Mouse (Mus musculus): ENCODE data around the gene Maz. TPM values are rescaled to one million over a fixed set of nuclear protein-coding genes. Genes with fewer than 3 reads are reported as not detected.

Gene Maz
- polyA plus RNA-seq, 1 experiment, result 23.3 TPM

DNA sequence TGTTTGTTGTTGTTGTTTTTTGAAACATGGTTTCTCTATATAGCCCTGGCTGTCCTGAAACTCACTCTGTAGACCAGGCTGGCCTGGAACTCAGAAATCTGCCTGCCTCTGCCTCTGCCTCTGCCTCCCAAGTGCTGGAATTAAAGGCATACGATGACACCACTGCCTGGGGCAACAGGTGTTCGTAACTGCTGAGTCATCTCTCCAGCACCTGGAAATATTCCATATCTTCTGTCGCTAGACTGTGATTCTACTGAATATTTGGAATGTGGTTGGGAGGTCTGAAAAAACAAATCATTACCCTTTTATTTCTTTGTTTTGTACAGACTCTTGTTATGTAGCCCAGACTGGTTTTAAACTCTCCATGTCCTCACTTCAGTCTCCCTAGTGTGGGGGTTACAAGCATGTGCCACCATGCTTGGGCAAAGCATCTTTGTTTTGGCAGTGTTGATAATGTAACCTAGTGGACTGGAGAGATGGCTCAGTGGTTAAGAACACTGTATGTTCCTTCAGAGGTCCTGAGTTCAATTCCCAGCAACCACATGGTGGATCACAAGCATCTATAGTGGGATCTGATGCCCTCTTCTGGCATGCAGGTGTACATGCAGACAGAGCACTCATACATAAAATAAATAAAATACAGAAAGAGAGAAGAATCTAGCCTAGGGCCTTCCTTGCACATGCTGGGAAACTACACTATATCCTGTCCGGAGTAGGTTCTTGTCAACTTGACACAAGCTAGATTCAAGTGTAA, 22.5 kb downstream of the Maz start:
- H3K27ac ChIP-seq (replicated peaks; ENCODE audit: low read depth, low read length), result no peak overlapping the region
- no peak overlapping the region for H3K4me3 ChIP-seq (ENCODE audit: insufficient read depth, low read depth, low read length)
- H3K4me1 ChIP-seq (ENCODE audit: control insufficient read depth, insufficient read depth, insufficient read length, low read length), result peaks cover 15% of the 10 kb centered on the region

GRCm38 (mm10) chr7:127003620-127004019, 23.2 kb downstream of the Maz start:
- H3K27ac ChIP-seq (replicated peaks; ENCODE audit: low read depth, low read length), result no peak overlapping the region
- peaks cover 8% of the 10 kb centered on the region for H3K4me1 ChIP-seq (ENCODE audit: control insufficient read depth, insufficient read depth, insufficient read length, low read length)
- no peak overlapping the region for H3K4me3 ChIP-seq (ENCODE audit: insufficient read depth, low read depth, low read length)

GRCm38 (mm10) chr7:126999568-126999967, 27.3 kb downstream of the Maz start:
- no peak overlapping the region for H3K27ac ChIP-seq (replicated peaks; ENCODE audit: low read depth, low read length)
- no peaks in the 10 kb centered on the region for H3K4me1 ChIP-seq (ENCODE audit: control insufficient read depth, insufficient read depth, insufficient read length, low read length)
- no peak overlapping the region for H3K4me3 ChIP-seq (ENCODE audit: insufficient read depth, low read depth, low read length)

- Histone ChIP-seq H3K27ac (replicated peaks; ENCODE audit: low read depth, low read length) (no peak overlapping the region), H3K4me3 (ENCODE audit: insufficient read depth, low read depth, low read length) (no peak overlapping the region), H3K4me1 (ENCODE audit: control insufficient read depth, insufficient read depth, insufficient read length, low read length) (no peaks in the 10 kb centered on the region)
Observed at GRCm38 (mm10) chr7:126996449-126996848, 30.4 kb downstream of the Maz start.

DNA sequence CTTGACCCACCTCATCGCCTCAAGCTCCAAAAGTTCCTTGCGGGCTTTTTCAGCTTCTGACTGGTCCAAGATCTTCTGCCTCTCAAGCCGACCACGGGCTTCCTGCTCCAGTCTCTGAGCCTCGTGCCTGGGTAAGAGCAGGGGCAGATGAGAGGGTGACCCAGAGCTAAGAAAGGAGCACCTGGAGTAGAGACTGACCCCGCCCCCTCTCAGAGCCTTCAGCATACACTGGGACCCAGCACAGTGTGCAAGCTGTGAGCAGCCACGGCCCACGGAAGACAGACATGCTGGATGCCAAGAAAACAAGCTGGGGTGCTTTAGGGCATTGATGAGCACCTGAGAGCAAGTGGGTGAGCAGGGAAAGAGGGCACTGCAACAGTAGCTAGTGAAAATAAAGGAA, 38.0 kb downstream of the Maz start:
- H3K4me1 ChIP-seq (ENCODE audit: control insufficient read depth, insufficient read depth, insufficient read length, low read length), result no peaks in the 10 kb centered on the region
- no peak overlapping the region for H3K4me3 ChIP-seq (ENCODE audit: insufficient read depth, low read depth, low read length)
- no peak overlapping the region for H3K27ac ChIP-seq (replicated peaks; ENCODE audit: low read depth, low read length)

DNA sequence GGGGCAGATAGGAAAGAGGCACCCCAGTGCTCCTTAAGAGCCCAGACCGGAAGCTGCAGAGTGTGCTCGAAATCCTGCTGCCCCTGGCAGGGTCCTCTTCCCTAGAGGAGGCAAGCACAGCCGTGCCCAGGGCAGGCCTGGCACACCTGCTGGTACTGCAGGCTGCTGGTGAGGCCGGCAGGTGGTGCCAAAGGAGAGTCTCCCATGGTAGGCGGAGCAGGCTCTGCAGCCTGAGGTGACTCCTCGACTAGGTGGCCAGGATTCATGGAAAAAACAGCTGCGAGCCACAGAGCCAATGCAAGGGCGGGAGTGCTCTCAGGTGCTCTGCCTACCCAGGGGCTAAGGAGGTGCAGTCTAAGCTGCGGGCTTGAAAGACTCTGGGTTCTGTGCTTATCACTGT, 40.5 kb downstream of the Maz start:
- Histone ChIP-seq H3K4me3 (ENCODE audit: insufficient read depth, low read depth, low read length) (no peak overlapping the region), H3K27ac (replicated peaks; ENCODE audit: low read depth, low read length) (no peak overlapping the region), H3K4me1 (ENCODE audit: control insufficient read depth, insufficient read depth, insufficient read length, low read length) (no peaks in the 10 kb centered on the region)

GRCm38 (mm10) chr7:126984667-126985444, 42.0 kb downstream of the Maz start:
- Histone ChIP-seq H3K4me1 (ENCODE audit: control insufficient read depth, insufficient read depth, insufficient read length, low read length) (no peaks in the 10 kb centered on the region), H3K4me3 (ENCODE audit: insufficient read depth, low read depth, low read length) (no peak overlapping the region), H3K27ac (replicated peaks; ENCODE audit: low read depth, low read length) (no peak overlapping the region)

DNA sequence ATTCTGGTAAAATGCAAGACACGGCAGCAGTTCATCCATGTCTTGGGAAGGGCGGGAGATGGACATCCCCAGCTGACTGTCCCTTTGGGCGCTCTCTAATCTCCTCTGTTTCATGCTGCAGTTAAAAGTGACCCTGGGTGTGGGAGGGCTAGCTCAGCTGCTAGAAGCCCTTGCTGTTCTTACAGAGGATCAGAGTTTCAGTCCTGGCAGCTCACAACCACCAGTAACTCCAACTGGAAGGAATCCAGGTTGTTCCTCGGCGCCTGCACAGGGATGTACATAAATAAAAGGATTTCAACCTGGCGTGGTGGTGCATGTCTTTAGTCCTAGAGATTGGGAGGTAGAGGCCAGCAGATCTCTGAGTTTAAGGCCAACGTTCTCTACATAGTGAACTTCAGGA, 43.7 kb downstream of the Maz start:
- Histone ChIP-seq H3K4me3 (ENCODE audit: insufficient read depth, low read depth, low read length) (no peak overlapping the region), H3K4me1 (ENCODE audit: control insufficient read depth, insufficient read depth, insufficient read length, low read length) (no peaks in the 10 kb centered on the region), H3K27ac (replicated peaks; ENCODE audit: low read depth, low read length) (no peak overlapping the region)

GRCm38 (mm10) chr7:126982054-126982453, 44.8 kb downstream of the Maz start:
- Histone ChIP-seq H3K27ac (replicated peaks; ENCODE audit: low read depth, low read length) (no peak overlapping the region), H3K4me3 (ENCODE audit: insufficient read depth, low read depth, low read length) (no peak overlapping the region), H3K4me1 (ENCODE audit: control insufficient read depth, insufficient read depth, insufficient read length, low read length) (peaks cover 3% of the 10 kb centered on the region; the same call in 1 of the 2 replicates)

DNA sequence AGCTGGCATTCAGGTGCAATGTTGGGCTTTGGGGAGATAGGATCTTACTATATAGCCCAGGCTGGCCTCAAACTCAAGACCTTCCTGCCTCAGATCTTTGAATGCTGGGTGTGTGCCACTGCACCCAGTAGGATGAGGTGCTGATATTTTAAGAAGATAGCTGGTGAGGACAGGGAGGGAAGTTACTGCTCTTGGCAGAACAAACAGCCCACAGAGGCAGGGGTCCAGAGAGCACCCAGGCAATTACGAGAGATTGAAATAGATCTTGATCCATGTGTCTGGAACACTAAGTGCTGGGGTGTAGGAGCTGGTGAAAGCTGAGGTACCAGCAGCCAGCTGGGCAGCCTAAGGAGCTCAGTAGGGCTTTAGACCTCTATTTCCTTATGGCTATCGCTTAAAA, 45.2 kb downstream of the Maz start:
- Histone ChIP-seq H3K4me1 (ENCODE audit: control insufficient read depth, insufficient read depth, insufficient read length, low read length) (peaks cover 6% of the 10 kb centered on the region; the same call in 1 of the 2 replicates), H3K4me3 (ENCODE audit: insufficient read depth, low read depth, low read length) (no peak overlapping the region), H3K27ac (replicated peaks; ENCODE audit: low read depth, low read length) (no peak overlapping the region)

GRCm38 (mm10) chr7:126978841-126979240, 48.0 kb downstream of the Maz start:
- Histone ChIP-seq H3K4me1 (ENCODE audit: control insufficient read depth, insufficient read depth, insufficient read length, low read length) (peaks cover 19% of the 10 kb centered on the region), H3K4me3 (ENCODE audit: insufficient read depth, low read depth, low read length) (no peak overlapping the region), H3K27ac (replicated peaks; ENCODE audit: low read depth, low read length) (no peak overlapping the region)

- Histone ChIP-seq H3K4me1 (ENCODE audit: control insufficient read depth, insufficient read depth, insufficient read length, low read length) (peaks cover 19% of the 10 kb centered on the region), H3K4me3 (ENCODE audit: insufficient read depth, low read depth, low read length) (peak overlapping the region; percentile 98), H3K27ac (replicated peaks; ENCODE audit: low read depth, low read length) (peak overlapping the region; percentile 74)
Observed at GRCm38 (mm10) chr7:126976878-126977459, 49.9 kb downstream of the Maz start.

DNA sequence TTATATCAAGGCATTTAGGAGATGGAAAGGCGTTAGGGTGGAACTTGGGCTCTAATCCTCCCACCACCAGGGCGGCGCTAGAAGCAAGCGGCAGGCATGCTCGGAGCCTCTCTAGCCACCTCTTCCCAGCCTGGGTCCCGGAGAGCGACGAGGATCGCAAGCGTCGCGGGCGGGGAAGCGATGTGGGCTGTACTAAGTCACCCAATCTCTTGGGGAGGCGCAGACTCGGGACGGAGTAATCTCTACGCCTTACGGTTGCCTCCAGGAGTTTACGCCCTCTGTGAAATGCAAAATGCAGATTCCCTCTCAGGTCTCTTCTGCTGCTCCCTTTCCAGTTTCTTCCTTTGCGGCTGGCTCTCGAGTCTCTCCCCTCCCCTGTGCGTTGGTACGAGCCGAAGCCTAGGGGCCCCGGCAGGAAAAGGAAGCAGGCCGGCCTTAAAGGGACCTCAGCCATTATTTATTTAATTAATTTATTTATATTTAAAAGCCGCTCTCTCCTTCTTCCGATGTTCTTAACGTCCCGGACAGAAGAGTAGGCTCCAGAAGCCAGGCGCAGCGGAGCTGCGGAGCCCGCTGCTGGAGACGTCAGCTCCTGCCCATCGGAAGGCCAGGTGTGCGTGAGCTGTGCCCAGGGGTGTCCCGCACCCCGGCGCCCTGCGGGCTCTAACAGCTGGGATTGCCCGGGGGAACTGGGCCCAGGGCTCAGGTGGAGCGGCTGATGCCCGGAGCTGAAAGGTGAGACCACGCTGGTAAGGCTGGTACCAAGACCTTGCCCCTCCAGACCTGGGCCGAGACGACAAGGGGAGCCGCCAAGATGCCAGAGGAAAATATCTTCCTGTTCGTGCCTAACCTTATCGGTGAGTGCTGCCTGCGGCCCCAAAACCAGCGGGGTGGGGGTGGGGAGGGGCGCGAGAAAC, 50.6 kb downstream of the Maz start, which contains the start of gene Cdiptos:
Cdiptos (minus strand) TSS at position 149 of the 917 bp plus-strand sequence.
- Histone ChIP-seq H3K4me1 (ENCODE audit: control insufficient read depth, insufficient read depth, insufficient read length, low read length) (peaks cover 19% of the 10 kb centered on the region), H3K4me3 (ENCODE audit: insufficient read depth, low read depth, low read length) (peak within 1 kb of the TSS; percentile 98), H3K27ac (replicated peaks; ENCODE audit: low read depth, low read length) (peak within 1 kb of the TSS; percentile 100)

DNA sequence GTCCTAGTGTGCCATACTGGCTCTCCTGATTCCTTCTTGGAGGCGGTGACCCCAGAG, 51.1 kb downstream of the Maz start, which contains the start of gene Cdipt:
Cdipt (plus strand) TSS at position 22 of the 57 bp plus-strand sequence.
- Histone ChIP-seq H3K4me1 (ENCODE audit: control insufficient read depth, insufficient read depth, insufficient read length, low read length) (peaks cover 19% of the 10 kb centered on the region), H3K27ac (replicated peaks; ENCODE audit: low read depth, low read length) (peak within 1 kb of the TSS; percentile 100), H3K4me3 (ENCODE audit: insufficient read depth, low read depth, low read length) (peak within 1 kb of the TSS; percentile 98)

DNA sequence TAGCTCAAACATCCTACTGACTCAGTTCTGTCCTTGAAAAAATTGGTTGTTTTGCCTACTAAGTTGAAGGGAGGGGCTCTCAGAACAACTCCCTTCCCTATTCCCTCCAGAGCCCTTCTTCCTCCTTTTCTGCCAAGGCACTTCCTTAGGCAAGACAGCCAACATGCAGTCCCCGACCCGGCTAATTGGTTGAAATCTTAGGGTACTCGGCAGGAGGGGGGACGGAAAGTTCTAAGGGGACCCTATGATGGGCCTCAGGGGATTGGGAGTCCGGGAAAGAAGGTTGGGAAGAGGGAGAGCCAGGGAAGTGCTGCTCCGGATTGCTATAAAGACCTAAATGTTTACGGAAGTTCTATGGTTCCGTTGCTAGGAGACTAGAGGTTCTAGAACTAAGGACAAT, 51.3 kb downstream of the Maz start:
- H3K4me1 ChIP-seq (ENCODE audit: control insufficient read depth, insufficient read depth, insufficient read length, low read length), result peaks cover 19% of the 10 kb centered on the region
- H3K27ac ChIP-seq (replicated peaks; ENCODE audit: low read depth, low read length), result peak overlapping the region; percentile 64
- peak overlapping the region; percentile 98 for H3K4me3 ChIP-seq (ENCODE audit: insufficient read depth, low read depth, low read length)

Data from brown adipose tissue, adult 24 weeks (tissue).